Mouse (Mus musculus) thymus, postnatal 10 days (tissue): ENCODE results near the gene Ptpn3.
"Not testable (repeated sequence)": the region's sequence is repeated elsewhere in the genome, so short reads cannot be mapped to it uniquely, and the experiment has no call there.

ENCODE experiments used
- DNase-seq, 2 experiments: peaks; one replicate each; pipeline ENCODE4 v3.0.0; 2021; ENCODE audit warnings: low spot score in 2 of 2

The Ptpn3 gene

GRCm38 (mm10) chr4:57224776-57225175 lies 76.9 kb downstream of the Ptpn3 start:
- DNase-seq = no peak

- no peak for DNase-seq
Measured at GRCm38 (mm10) chr4:57217746-57218145, 83.9 kb downstream of the Ptpn3 start.

DNA sequence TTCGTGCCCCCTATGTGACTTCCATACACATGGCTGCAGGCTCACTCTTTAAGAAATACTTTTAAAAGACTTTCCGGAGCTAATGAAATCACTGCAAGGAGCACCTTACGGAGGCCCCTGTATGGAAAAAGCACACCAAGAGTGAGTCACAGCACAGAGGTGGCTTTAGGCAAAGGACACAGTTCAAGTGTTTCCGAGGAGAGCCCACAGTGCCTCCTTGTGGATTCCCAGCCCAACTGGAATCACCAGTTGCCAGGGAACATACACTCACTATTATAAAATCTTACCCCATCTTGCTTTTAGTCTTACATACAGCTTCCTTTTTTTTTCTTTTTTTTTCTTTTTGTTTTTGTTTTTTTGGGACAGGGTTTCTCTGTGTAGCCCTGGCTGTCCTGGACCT lies 85.1 kb downstream of the Ptpn3 start:
- no peak for DNase-seq

DNA sequence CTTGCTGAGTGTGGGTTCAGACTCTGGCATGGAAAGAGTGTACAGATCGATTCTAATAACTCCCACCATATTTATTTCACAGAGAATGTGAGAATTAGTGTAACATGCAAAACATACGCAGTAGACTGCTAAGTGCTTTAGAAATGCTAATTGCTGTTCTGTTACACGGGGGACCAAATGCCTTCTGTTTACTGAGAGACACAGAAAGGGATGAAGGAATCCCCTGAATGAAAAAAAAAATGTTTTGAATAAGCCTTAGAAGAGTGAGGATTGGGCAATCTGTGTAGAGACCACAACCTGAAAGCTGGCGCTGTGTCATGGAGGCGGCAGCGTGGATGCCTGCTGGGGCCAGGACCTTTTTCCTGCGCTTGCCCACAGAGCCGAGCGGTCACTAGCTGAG lies 86.8 kb downstream of the Ptpn3 start:
- DNase-seq = no peak

- no peak for DNase-seq
Measured at GRCm38 (mm10) chr4:57214114-57214513, 87.5 kb downstream of the Ptpn3 start.

- no peak for DNase-seq
Measured at GRCm38 (mm10) chr4:57211706-57212105, 89.9 kb downstream of the Ptpn3 start.

- DNase-seq = no peak
Measured at GRCm38 (mm10) chr4:57205908-57206307, 95.7 kb downstream of the Ptpn3 start.

GRCm38 (mm10) chr4:57204780-57205179 lies 96.9 kb downstream of the Ptpn3 start:
- no peak for DNase-seq

DNA sequence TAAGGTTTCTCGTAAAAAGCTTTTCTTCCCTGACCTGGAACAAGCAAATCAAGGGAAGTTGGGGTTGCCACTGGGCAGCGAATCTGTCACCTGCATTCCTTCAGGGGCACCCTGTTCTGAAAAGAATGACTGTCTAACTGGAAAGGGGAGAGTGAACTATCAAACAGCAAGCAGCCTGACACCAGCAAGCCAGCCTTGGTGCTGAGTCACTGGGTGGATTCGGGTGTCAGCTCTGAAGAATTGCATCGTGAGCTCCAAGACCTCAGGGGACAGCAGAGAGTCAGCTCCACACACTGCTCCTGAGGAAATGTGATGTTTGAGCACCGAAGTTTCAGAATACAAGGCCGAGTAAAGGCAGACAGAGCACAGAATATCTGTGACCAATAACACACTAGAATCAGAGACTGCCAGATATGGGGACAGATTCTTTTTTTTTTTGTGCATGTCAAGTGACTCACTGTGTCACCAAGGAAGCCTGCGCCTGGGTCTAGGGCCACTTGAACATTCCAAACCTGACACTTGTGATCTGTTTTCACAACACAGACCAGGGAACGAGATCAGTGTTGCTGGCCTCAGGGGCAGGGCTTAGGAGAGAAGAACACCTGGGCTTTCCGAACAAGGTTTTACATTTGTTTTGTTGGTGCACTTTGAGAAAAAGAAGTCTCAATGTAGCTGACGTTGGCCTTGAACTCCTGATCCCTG lies 98.8 kb downstream of the Ptpn3 start:
- DNase-seq = no peak

DNA sequence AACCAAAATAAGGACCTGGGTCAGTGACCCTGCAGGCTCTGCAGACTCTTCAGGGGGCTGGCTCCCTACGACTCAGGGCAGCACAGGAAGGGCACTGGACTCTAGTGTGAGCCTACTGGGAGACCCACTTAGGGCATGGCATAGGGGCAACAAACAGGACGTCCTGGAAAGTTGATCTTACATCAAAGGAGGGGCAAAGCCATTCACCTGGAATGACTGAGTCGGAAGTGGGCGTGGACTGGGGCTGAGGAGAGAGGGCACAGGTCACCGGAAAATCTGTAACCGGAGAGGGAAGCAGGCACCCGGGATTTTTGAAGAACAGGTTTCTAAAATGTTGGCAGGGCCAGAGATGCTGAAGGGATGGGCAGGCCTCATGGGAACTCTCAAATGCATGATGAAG lies 99.5 kb downstream of the Ptpn3 start:
- DNase-seq = no peak

DNA sequence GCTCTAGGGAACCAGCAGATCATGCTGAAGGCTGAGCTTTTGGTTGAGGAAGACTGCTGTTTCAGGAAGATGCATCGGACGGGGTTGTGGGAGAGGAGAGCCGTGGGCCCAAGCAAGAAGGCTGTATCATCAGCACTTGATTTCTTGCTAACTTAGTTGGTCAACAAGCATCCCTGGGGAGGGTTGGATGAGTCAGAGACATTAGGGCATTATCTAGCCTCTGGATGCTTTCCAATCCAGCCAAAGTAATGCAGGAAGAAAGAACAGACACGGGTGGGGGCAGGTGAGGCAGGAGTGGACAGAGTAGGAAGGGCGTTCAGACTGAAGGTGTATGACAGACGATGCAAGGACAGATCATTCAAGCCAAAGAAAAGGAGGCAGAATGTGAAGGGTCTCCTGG lies 101.0 kb downstream of the Ptpn3 start:
- no peak for DNase-seq

DNA sequence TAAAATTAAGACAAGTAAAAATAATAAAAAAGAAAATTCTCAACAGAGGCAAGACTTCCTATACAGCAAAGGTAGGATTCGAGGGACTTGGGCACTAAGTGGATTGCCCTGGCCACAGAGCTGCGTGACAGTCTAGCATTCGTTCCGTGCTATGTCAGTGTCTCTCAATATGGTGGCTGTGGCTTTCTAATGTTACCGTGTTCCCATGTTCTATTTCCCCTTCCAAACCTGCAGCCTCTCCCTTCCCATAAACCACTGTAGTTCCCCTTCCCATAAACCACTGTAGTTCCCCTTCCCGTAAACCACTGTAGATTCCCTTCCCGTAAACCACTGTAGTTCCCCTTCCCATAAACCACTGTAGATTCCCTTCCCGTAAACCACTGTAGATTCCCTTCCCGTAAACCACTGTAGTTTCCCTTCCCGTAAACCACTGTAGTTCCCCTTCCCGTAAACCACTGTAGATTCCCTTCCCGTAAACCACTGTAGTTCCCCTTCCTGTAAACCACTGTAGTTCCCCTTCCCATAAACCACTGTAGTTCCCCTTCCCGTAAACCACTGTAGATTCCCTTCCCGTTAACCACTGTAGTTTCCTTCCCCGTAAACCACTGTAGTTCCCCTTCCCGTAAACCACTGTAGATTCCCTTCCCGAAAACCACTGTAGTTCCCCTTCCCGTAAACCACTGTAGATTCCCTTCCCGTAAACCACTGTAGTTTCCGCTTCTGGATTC lies 102.8 kb downstream of the Ptpn3 start:
- DNase-seq = not testable (repeated sequence)

DNA sequence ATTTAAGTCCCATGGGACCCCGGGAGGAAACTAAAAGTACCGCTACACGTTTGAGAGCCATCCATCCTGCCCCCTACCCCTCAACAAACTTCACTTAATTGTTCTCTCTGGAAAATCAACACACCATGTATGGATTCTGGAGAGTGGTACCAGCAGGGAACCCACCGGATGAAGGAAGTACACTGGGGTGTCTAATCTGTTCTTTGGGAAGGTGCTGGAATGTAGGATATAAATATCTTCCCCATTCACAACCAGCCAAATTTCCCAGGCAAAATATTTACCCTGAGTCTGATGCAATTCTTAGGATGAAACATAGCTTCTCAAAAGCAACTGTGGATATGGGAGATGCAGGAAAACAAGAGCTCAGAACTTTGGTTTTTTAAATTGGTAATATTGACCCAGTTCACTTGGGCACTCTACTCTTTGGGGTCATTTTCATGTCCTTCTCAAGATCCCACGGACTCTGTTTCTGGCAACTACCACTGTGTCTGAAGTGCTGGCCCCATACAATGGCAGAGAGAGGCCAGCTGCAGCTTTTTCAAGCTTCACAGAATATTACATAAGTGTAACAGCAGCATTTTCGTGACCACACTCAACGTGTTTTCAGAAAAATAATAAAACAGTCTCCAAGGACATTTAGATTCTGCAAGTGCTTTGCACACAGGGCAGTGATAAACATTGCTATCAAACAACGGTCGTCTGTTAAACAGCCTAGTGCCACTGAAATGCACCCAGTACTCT lies 109.9 kb downstream of the Ptpn3 start:
- DNase-seq = no peak

GRCm38 (mm10) chr4:57189881-57190280 lies 111.8 kb downstream of the Ptpn3 start:
- DNase-seq = no peak

GRCm38 (mm10) chr4:57186035-57186434 lies 115.6 kb downstream of the Ptpn3 start:
- no peak for DNase-seq

DNA sequence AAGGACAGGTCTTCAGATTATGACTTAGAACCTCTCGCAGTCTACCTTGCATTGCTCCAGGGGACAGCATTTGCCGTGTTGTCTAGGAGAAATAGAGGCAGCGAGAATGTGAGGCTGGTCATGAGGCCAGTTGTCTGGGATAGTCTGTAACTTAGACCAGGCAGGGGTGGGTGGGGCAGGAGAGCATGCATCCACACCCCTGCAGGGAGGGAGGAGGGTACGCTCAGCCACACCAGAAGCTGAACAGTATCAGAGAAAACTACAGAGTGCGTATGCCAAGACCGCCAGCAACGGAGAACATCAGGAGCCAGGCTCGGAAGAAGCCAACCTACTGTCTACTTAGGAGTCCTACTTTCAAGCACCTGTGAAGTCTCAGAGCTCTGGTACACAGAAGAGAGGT lies 116.2 kb downstream of the Ptpn3 start:
- DNase-seq = no peak

DNA sequence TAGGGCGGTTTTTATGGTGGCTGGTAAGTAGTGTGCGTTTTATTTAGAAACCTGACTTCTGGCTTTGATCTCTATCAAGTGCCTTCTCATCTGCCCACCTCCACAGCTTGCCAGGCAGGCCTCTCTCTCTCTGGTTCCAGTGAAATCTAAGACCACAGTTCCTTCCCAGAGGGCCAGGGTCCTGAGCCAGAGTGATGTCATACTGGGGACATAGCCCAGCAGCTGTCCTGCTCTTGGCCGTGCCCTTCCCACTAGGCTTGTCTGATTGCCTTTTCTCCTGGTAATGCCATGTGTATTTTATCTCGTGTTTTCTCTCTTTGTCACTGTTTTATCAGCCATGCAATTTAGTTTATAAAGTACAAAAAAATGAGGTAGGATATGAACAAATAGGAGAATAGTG lies 118.1 kb downstream of the Ptpn3 start:
- no peak for DNase-seq

GRCm38 (mm10) chr4:57181538-57181937 lies 120.1 kb downstream of the Ptpn3 start:
- DNase-seq = no peak

DNA sequence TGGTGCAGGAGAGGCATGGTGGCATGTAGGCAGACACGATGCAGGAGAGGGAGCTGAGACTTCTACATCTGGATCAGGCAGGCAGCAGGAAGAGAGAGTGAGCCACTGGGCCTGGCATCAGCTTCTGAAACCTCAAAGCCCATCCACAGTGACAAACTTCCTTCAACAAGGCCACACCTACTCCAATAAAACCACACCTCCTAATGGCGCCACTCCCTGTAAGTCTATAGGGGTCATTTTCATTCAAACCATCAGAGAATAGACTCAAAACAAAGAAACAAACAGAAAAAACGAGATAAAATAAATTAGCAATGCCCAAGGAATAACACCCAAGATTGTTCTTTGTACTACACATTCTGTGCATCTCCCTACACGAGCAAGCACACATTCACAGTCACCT lies 122.8 kb downstream of the Ptpn3 start:
- no peak for DNase-seq

GRCm38 (mm10) chr4:57175329-57175728 lies 126.3 kb downstream of the Ptpn3 start:
- DNase-seq = no peak

GRCm38 (mm10) chr4:57172861-57173260 lies 128.8 kb downstream of the Ptpn3 start:
- DNase-seq = no peak

- DNase-seq = no peak
Measured at GRCm38 (mm10) chr4:57171817-57172216, 129.8 kb downstream of the Ptpn3 start.

DNA sequence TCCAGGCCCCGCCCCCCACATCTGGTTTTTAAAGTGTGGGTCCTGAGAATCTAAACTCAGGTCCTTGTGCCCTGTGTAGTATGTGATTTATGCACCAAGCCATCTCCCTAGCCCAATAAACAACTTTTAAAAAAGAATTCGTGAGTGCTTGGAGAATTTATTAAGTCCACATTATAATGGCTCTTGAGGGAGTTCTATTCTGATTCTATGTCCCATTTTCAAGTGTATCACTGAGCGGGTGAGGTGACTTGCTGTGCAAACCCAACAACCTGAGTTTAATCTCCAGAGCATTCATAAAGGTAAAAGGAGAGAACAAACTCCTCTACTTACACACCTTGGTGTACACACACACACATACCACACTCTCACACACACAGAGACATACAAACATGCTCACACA lies 133.0 kb downstream of the Ptpn3 start:
- DNase-seq = no peak
